Mouse (Mus musculus) mouse embryonic stem cell (cell line): ENCODE results near the gene Clcn3.
"Not testable (repeated sequence)": the region's sequence is repeated elsewhere in the genome, so short reads cannot be mapped to it uniquely, and the experiment has no call there.

ENCODE experiments used
- in situ Hi-C, 2 experiments: fragments of 300-500 bp; cut with MboI; formaldehyde crosslinking; loops; 1 replicate in 1 of 2; 3 replicates in 1 of 2; pipeline ENCODE4 v1.14.3; 2019 to 2020; ENCODE audit warnings: low sequenced_read_pairs in 2 of 2, low pct_unique_long_range_greater_than_20kb in 1 of 2, mixed read lengths in 1 of 2; ENCODE audit not compliant: unreplicated experiment in 1 of 2

Clcn3 gene

GRCm38 (mm10) chr8:60982701-60983687 lies at the start of gene Clcn3:
Gene Clcn3 (minus strand): TSS chr8:60983300.
- in situ Hi-C loops = no loop called here

DNA sequence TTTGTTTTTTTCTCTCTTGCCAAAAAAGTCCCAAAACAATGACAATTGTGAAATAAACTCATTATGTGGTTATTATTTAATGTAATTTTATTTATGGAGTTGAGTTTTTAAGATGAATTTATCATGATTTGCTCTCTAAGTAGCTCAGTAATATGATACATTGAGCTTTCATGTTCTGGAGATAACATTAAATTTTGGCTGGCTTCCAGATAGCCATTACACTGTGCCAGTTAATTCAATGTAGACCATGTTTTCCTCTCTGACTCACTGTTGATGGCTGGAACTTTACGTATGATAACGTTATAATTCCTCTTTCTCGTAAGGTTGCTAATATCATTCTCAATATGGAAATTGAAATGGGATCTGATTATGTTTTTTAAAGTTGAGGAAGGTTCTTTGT lies 13.4 kb upstream of the Clcn3 start:
- in situ Hi-C loops = no loop called here

DNA sequence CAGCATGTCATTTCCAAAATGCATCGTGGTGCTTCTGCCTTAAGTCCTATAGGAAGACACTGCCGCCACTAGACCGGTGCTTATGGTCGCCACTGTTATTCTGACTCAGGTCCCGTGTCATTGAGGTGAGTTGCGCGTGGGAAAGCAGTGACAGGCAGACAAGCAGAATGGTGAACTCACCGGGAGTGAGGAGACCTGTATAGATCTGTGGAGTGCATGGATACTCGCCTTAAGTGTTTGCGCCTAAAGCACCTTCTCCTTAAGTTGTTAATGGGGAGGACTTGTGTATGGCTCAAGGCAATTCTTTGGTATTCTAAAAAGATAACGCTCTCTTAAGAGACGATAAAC lies 10.5 kb upstream of the Clcn3 start:
- in situ Hi-C loops = no loop called here

GRCm38 (mm10) chr8:60992910-60993638 lies 10.0 kb upstream of the Clcn3 start, which contains the start of gene Nek1:
Gene Nek1 (plus strand): TSS chr8:60993195.
- in situ Hi-C loops = no loop called here

DNA sequence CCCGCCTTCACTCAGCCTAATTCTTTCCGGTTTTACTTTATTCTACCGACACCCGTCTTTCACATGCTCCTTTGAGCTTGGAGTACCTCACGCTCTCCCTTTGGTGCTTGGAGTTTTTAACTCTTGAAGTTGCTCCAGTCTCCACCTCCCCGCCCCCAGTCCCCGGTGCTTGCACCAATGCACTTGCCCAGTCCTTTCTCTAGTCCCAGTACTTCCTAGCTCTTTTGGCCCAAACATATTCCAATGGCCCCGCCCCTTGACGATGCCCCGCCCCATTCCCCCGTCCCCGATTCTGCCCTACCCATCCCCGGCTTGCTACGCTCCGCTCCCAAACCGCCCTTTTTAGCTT lies 9.4 kb upstream of the Clcn3 start:
- in situ Hi-C loops = no loop called here

GRCm38 (mm10) chr8:60984260-60985010 lies 1.3 kb upstream of the Clcn3 start:
- in situ Hi-C loops = not testable (repeated sequence)

- in situ Hi-C loops = no loop called here
Measured at GRCm38 (mm10) chr8:60983688-60984079, 584 bp upstream of the Clcn3 start.

GRCm38 (mm10) chr8:60981388-60981787 lies 1.7 kb downstream of the Clcn3 start:
- in situ Hi-C loops = no loop called here

GRCm38 (mm10) chr8:60978496-60978895 lies 4.6 kb downstream of the Clcn3 start:
- in situ Hi-C loops = no loop called here

GRCm38 (mm10) chr8:60976818-60977217 lies 6.3 kb downstream of the Clcn3 start:
- in situ Hi-C loops = no loop called here

DNA sequence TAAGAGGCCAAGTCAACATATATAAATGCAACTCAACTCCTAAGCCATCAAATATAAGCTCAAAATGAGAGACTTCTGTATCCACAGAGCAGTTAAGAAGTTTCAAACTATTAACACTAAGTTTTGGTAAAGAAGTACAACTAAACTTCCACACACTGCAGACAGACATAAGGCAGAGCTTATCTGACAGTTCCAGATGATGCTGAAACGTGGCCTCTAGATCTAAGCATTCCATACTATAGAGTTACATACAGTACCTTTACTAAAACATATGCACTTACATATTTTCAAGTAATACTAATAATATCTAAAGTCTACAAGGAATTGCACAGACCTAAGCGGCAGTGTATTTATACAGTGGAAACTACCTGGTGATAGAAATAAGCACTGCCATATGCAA lies 8.3 kb downstream of the Clcn3 start:
- in situ Hi-C loops = no loop called here

DNA sequence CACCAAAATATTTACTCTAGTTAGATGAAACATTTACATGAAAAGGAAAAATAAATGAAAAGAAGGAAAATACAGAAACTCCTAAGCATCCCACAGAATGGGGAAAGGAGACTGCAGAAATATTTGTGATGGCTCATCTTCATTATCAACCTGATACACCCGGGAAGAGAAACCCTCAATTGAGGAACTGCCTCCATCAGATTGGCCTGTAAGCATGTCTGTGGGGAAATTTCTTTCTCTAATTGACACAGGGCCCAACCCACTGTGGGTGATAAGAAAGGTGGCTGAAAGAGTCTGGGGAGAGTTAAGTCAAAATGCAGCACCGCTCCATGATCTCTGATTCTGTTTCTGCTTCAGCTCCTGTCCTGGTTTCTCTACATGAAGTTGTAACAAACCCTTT lies 9.7 kb downstream of the Clcn3 start:
- in situ Hi-C loops = no loop called here

DNA sequence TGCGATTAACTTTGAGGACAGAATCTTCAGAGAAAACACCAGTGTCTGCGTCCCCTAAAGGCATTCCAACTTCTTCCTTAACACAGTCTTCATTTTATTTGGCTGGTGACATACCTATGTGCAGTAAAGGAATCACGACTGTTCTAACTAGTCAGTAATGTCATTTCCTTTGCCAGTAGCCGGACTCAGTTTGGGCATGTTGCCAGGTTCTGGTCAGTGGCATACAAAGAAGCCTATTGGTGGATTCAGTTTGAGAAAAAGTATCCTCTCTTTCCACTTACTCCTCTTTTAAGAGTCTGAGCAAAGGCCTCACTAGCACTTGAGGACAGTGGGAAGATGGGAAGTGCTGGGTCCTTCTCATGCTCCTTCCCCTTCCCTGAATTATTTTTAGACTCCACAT lies 11.3 kb downstream of the Clcn3 start:
- in situ Hi-C loops = no loop called here

DNA sequence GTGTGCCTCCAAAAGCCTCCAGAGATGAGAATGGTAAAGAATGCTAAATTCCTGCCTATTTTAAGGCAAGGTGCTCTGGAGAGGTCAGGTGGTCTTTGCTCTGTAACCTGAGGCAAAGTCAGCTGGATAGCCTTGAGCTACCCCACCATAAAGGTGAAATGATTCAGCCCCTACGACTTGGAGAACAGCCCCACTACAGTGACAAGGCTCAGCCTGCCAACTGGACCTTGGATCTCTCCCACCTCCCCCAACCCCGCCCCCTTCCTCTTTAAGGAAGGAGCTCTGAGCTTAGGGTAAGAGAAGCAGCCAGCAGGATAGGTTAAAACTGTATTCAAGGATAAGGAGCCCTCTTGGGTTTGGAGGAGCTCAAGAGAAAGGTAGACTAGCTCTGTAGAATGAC lies 14.0 kb downstream of the Clcn3 start:
- in situ Hi-C loops = no loop called here

- in situ Hi-C loops = no loop called here
Measured at GRCm38 (mm10) chr8:60965741-60966140, 17.4 kb downstream of the Clcn3 start.

GRCm38 (mm10) chr8:60965306-60965705 lies 17.8 kb downstream of the Clcn3 start:
- in situ Hi-C loops = no loop called here

- in situ Hi-C loops = no loop called here
Measured at GRCm38 (mm10) chr8:60964518-60964917, 18.6 kb downstream of the Clcn3 start.

DNA sequence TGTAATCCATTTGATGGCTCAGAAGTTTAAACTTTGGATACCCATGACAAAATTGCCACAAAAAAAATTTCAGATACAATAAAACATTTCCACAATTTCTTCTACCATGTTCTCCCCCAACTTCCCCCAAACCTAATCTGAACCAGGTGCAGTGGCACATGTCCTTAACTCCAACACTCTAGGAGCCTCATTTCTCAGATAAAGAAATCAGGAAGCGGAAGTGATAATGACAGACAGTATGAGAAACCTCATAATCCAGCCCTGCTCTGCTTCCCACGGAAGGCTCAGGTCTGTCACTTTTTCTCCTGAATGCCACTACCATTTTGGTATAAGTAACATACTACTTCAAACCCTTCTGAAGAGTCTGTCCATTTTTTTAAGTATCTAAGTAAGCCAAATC lies 19.2 kb downstream of the Clcn3 start:
- in situ Hi-C loops = no loop called here

DNA sequence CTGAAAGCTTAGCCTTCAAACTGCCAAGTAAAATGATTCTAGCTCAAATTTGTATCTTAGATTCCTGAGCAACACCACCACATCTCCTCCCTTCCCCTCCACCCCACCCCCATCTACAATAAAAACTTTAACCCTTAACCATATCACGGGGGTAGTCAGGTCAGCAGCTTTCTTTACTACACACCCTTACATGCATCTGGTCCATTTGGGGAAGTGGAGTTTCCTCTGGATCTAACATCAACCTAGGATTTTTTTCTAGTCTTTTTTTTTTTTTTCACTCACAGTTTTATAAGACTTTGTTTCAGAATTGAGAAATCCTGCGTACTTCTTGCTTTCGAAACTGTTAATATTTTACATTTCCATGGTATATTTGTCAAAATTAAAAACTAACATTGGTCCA lies 20.3 kb downstream of the Clcn3 start:
- in situ Hi-C loops = no loop called here
